Mouse (Mus musculus) kidney, postnatal 10 days (tissue): ENCODE measurements around the gene Pdxk.
"Not testable (repeated sequence)": the region's sequence is repeated elsewhere in the genome, so short reads cannot be mapped to it uniquely, and the experiment has no call there.

Source experiments
- DNase-seq: peaks from one replicate; pipeline ENCODE4 v3.0.0; 2021; ENCODE audit warnings: mixed read lengths

Pdxk gene

GRCm38 (mm10) chr10:78464792-78465207 is at the start of gene Pdxk:
Gene Pdxk, minus strand, starts transcription at chr10:78464975.
- DNase-seq, result peak; percentile 96

DNA sequence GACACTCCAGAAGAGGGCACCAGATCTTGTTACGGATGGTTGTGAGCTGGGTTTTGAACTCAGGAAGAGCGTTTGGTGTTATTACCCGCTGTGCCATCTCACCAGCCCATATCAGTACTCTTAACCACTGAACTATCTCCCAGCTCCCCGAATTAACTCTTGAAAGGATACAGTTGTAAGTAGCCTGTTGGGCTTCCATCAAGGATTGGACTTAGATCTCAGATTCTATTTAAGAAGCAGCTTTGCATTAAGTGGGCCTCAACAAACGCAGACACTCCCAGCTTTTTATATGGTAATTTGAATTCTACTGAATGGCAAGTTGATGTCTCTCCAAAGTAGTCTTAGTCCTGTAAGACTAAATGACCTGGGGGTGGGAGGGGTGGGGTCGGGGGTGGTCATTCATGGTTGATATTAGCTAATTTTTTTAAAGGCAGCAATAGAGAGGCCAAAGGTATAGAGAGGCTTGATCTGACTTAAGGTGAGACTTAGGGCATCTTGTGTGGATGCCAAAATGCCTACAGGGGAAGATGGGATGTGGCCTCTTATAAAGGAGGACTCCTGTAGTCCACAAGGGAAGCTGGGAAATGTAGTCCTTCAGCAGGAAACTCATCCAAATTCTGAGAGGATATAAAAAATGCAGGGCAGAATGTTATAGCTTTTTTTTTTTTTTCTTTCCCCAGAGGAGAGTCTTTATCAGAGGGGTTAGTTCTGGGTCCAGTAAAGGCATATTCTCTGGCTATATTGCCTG is 38.4 kb upstream of the Pdxk start:
- no peak for DNase-seq

GRCm38 (mm10) chr10:78487431-78488086 is 22.8 kb upstream of the Pdxk start:
- DNase-seq, result peak; percentile 90

DNA sequence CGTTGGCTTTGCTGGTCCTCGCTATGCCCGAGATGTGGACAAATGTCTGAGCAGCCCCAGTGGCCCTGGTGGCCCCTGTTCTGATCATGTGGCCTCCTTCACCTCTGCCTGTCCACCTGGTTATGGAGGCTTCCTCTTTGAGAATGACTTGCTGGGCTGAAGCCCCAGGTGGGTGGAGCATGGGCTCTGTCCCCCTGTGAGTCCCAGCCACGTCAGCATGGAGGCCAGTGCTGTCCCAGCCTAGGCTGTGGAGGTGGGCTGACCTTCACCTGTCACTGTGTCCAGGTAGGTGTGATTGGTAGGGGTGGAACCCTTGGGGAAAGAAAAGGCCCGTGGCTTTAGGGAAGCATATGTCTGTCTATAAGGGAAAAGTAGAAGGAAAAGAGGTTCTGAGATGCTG is 22.1 kb upstream of the Pdxk start:
- DNase-seq, result no peak

GRCm38 (mm10) chr10:78485369-78485768 is 20.6 kb upstream of the Pdxk start:
- not testable (repeated sequence) for DNase-seq

DNA sequence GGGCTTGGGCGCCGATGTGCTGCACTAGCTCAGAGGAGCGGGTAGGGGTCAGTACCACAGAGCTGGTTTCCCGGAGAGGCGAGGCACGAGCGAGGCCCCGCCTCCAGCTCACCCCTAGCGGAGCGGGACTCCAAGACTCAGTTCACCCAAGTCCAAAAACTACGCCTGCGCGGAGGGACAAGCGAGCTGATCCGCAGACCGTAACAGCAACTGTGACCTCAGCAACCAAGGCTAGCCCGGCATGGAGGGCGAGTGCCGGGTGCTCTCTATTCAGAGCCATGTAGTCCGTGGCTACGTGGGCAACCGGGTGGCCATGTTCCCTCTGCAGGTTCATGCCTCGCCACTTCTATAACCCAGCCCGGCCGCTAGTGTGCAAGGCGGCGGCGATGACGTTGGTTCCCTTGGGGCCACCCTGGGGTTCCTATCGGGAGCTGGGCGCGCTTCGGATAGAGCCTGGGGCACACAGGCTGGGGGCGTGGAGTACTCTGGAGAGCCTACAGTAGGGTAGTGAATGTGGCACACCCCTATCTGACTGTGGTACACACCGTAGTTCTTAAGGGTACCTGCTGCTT is 17.2 kb upstream of the Pdxk start:
- DNase-seq, result peak; percentile 68

GRCm38 (mm10) chr10:78480954-78481927 is 16.5 kb upstream of the Pdxk start:
- no peak for DNase-seq

- DNase-seq, result no peak
Observed at GRCm38 (mm10) chr10:78476821-78477220, 12.0 kb upstream of the Pdxk start.

GRCm38 (mm10) chr10:78474759-78475158 is 10.0 kb upstream of the Pdxk start:
- no peak for DNase-seq

DNA sequence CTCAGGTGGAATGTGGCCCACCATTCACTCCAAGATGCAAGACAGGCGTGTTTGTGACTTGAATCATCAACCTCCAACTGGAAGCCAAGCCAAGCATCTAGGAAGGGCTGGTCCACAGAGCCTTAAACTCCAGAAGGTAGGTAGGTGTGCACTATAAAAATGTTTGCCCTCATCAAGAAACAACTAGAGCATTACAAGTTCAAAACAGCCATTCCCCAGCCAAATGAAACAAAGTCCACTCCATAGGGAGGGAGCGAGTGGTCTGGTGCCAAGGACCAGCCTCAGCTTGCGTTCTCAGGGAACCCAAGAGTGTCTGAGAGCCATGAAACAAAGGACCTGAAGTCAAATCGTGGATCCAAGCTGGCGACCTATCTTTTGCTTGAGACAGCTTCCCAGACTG is 8.7 kb upstream of the Pdxk start:
- DNase-seq, result no peak

DNA sequence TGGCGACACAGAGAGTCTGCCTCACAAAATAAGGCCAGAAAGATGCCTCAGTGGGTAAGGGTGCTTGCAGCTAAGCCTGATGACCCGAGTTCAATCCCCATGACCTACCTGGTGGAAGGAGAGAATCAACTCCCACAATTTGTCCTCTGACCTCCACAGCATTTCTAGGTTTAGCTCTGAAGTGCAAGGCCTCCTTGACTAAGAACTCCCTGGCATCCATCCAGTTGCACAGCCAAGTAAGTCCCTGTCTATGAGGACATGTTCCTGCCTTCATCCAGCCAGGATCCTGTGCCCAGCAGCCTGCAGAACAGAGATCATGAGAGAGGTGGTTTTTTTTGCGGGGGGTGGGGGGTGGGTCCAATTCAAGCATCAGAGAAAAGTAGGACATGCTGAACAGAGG is 7.3 kb upstream of the Pdxk start:
- DNase-seq, result no peak

DNA sequence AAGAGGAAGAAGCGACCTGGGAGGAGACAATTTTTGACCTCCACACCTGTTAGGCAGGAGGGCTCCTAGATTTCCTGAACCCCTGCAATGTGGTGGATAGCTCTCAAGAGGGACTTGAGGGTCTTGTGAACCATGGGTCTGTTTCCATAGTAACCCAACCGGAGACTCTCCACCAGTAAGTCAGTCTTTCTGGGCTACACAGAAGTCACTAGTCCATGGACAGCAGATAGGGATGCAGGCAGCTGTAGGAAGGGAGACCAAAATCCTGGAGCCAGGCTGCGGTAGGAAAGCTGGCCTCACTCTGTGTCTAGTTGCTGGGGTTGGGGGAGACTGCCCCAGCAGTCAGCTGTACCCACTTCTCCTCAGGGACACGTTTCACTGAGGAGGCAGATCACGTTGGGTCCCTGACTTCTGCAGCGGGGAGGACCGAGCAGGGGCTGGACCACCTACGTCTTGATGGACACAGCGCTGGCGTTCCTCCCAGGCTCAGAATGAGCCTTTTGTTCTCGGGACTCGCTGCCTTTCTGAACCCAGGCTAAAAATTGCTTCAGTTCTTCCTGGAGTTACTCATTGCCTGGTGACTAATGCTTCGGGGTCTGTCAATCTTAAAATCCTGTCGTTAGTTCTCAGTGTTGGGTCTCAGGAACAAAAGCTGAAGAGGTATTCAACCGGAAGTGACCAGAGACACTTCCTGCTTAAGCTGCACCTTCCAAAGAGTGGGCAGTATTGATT is 6.0 kb upstream of the Pdxk start:
- peak; percentile 51 for DNase-seq

DNA sequence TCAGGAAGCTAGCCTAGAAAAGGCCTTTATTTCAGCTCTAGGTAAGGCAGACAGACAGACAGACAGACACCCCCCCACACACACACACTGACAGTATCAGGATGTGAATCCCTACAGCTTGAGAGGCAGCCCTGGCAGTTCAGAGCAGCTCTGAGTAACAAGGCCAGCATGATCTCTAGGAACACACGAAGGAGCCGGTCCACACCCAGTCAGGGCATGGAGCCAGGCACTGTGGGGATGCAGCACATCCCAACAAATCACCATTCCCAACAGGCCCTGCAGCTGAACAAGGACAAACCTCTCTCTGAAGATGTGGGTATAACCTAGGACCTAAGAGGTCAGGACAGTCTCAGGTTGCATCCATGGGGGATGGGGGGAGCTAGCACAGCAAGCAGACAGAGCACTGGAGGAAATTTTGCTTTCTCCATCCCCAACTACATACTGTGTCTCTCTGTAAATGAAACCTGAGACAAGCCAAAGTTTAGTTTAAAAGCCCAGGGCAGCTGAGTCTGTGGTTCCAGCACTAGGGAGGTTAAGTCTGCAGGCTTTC is 3.1 kb upstream of the Pdxk start:
- no peak for DNase-seq

DNA sequence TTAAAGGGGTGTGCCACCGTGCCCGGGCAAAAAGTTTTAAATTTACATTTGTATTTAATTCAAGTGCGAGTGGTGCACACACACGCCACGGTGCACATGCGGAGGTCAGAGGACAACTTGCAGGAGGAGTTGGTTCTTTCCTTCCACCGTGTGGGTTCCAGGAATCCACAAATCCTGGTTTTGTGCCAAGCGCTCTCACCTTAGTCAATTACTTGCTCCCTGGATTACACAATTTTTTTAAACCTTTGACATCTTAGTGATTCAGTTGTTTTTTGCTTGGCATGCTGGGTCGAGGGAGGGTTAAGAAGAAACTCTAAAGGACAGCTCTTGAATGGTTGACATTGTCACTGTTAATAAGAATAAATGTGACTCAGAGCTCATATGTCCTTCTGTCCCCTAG is 1.9 kb upstream of the Pdxk start:
- DNase-seq, result peak; percentile 58

- no peak for DNase-seq
Observed at GRCm38 (mm10) chr10:78465472-78465871, 697 bp upstream of the Pdxk start.

DNA sequence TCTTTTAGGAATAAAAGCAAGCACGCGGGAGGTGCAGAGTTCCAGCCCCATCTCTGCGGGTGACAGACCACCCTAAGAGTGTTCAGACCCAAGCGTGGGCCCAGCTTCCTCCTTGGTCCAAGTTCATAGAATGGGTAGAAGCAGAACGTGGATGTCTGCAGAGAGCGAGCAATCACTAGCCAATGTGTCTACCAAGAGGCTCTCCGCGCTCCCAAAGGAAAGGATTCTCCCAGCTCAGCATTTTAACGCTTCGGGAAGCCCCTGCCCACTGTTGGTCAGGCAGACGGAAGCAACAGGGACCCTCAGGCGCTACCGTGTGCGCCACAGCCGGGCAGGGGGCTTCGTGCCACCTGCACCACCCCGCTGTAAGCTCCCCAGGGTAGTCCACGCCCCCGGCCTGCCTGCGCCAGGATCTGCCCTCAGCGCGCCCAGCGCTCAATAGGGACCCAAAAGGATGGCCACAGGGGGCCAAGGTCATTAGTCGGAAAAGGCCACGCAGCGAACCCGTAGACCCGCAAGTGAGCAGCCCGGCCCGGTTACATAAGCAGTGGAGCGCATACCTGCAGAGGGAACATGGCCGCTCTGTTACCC is 479 bp downstream of the Pdxk start:
- no peak for DNase-seq

DNA sequence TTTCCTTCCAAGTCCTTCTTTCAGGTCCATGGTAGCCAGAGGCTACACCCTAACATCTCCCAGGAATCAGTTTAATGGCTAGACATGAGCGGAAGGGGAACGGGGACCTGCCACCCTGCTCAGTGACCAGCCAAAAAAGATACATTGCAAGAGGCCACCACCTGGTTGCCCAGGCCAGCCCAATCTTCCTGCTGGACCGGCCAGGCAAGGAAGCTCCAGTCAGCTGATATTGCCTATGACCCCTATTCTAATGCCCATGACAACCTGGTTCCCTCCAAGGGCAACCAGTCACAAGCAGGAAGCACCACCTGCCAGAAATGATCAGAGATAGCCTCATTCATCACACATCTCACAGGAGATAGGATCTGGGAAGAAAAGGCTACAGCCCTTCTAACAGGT is 1.0 kb downstream of the Pdxk start:
- DNase-seq, result no peak

DNA sequence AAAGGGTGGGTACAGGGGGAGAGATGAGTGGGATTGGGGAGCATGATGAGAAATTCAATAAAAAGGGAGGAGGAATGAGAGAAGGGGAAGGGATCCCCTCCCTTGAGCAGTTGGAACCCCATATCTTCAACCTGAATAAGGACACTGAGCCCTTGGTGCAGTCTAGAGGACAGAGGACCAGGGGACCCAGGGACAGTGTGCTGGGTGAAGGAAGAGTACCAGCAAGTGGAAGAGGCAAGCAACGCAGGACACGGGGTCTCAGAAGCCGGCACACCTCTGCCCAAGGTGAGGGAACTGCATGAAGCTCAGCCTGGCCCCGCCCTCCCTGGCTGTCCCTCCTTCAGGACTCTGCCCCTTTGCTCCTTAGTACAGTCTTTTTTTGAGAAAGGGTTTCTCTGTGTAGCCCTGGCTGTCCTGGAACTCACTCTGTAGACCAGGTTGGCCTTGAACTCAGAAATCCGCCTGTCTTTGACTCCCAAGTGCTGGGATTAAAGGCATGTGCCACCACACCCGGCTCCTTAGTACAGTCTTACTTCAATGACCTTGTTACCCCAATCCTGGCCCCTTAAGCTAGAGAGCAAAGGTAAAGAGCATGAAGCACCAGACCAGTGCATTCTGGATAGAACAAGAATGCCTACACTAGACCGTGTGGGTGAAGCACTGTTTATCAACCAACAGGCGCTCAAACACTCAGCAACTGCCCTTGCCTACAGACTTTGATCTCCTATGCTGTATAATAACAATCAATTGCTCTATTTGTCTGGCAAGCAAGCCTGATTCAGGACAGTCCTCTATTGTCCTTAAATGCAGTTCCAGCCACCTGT is 1.6 kb downstream of the Pdxk start:
- peak; percentile 61 for DNase-seq

- no peak for DNase-seq
Observed at GRCm38 (mm10) chr10:78461767-78462166, 3.0 kb downstream of the Pdxk start.

DNA sequence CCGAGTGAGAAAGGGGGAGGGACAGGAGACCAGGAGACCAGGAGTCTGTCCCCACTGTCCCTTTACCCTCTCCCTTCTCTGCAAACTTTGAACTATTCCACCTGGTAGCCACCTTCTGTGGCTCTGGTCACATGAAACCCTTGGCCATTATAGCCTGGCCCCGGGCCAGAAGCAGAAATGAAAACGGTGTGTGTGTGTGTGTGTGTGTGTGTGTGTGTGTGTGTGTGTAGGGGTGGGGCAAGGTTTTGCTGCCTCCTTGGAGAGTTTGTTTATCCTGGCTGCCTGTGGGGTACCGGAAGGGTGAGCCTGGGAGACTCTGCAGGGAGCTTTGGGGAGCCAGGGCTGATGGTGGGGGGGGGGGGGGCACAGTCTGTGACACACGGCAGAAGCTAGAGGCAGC is 4.3 kb downstream of the Pdxk start:
- DNase-seq, result peak; percentile 62
